Mouse (Mus musculus): ENCODE measurements around the gene Cd164l2.

The Cd164l2 gene

GRCm38 (mm10) chr4:133223875-133224274, 11.9 kb downstream of the Cd164l2 start:
- no peak for DNase-seq (ENCODE audit: low read depth)

DNA sequence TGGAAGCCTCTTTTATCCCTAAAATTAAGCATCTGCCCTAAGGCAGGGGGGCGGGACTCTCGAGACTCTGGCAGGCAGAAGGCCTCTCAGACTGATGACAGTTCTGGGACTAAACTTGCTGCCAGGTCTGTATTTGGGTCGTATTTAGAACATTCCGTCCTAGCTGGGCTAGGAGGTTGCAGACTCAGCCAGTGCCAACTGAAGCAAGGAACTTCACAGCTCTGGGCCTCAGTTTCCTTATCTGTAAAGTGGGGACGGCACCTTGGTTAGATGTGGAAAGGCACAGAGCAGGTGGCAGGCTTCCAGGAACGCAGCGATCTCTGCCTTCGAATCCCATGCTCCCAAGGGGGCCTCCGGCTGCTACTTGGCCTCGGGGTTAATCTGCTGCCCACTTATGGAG, 14.1 kb downstream of the Cd164l2 start:
- DNase-seq (ENCODE audit: low read depth), result no peak

- DNase-seq (ENCODE audit: low read depth), result no peak
Observed at GRCm38 (mm10) chr4:133227636-133228035, 15.7 kb downstream of the Cd164l2 start.

GRCm38 (mm10) chr4:133229582-133229981, 17.7 kb downstream of the Cd164l2 start:
- no peak for DNase-seq (ENCODE audit: low read depth)

DNA sequence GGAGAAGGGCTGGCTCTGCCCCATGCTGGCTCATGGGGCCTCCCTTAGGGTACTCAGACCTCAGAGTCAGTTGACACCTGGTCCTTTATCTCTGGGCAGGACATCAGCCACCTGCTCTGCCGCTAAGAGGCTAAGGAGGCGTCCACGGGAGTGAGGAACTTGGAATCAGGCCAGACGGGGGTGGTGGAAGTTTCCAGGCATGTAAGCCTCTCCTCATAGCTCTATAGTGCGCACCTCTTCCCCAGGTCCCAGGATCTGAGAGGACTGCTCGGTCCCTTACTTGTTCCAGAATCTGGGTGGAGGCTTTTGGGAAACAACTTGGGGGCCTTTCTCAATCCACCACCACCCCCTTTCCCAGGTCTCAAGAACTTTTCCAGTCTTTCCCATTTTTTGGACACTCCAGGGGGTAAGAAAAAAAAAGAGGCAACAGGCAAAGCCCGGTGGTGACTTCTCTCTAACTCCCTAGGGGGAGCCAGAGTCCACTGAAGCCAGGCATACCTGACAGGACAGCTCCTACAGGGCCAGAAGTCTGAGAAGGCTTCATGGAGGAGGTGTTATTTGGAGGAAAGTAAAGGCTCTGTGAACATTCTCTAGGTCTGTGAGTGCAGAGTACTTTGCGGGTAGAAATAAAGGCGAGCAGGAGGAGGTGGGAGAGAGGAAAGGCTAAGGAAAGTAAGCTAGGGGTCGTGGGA, 21.5 kb downstream of the Cd164l2 start:
- DNase-seq (ENCODE audit: low read depth), result peak; percentile 67

GRCm38 (mm10) chr4:133234771-133235170, 22.8 kb downstream of the Cd164l2 start:
- no peak for DNase-seq (ENCODE audit: low read depth)

DNA sequence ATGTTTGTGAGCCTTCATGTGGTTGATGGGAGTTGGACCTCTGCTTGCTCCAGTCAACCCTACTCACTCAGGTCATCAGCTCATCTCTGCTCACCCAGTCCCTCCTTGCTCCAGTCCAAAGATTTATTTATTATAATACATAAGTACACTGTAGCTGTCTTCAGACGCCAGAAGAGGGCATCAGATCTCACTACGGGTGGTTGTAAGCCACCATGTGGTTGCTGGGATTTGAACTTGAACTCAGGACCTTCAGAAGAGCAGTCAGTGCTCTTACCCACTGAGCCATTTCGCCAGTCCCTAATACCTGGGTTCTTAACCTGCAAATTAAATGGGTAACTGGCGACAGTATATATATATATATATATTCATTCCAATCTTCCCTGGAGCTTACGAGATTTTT, 23.5 kb downstream of the Cd164l2 start:
- DNase-seq (ENCODE audit: low read depth), result no peak

GRCm38 (mm10) chr4:133237911-133238310, 26.0 kb downstream of the Cd164l2 start:
- no peak for DNase-seq (ENCODE audit: low read depth)

- DNase-seq (ENCODE audit: low read depth), result no peak
Observed at GRCm38 (mm10) chr4:133240490-133240921, 28.6 kb downstream of the Cd164l2 start, which contains the start of gene Map3k6. Map3k6 (plus strand) TSS chr4:133240818.

DNA sequence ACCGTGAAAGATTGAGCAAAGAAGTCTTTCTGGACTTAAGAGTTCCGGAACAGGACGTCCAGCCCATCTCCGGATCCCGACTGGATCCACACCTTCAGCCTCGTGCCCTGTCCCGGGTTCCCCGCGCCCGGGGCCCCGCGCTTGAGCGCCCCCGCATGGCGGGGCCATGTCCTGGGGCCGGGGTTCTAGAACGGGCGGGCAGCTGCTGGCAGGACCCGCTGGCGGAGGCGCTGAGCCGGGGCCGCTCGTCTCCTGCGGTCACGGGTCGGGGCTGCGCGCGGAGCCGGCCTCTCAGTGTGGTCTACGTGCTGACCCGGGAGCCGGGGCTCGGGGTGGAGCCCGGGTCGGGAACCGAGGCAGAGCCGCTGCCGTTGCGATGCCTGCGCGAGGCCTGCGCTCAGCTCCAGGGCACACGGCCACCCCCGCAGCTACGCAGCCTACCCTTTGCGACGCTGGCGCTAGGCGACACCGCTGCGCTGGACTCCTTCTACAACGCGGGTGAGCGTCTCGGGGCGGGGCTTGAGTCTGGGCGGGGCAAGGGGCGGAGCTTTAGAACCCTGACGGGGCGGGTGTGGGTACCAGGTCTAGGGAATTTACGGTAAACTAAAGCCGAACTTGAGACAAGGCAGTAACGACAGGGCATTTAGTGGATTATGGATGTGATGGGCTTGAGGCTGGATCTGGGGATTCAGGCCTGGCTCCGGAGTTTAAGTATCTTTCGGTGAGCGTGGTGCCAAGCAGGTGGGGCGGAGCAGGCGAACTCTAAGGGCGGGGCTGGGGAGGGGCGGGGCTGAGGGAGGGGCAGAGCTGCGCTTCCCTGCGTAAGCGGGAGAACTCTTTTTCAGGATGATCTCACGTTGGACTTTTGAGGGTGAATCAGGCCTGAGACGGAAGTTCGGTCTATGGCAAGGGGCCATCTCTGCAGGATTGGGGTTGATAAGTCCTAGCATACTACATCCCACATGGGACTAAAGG, 29.3 kb downstream of the Cd164l2 start:
- peak; percentile 92 for DNase-seq (ENCODE audit: low read depth)

GRCm38 (mm10) chr4:133241910-133242309, 30.0 kb downstream of the Cd164l2 start:
- no peak for DNase-seq (ENCODE audit: low read depth)

DNA sequence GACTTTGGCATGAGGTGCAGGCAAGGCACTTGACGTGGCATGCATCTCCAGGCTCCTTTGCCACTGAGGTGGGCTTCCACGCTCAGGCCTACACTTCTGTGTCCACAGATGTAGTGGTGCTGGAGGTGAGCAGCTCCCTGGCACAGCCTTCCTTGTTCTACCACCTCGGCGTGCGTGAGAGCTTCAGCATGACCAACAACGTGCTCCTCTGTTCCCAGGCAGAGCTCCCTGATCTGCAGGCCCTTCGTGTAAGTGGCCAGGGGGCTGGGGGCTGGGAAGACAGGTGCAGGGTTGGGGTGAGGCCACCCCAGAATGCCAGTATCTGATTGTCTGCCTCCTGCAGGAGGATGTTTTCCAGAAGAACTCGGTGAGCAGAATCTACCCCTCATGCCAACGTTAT, 30.8 kb downstream of the Cd164l2 start:
- no peak for DNase-seq (ENCODE audit: low read depth)

DNA sequence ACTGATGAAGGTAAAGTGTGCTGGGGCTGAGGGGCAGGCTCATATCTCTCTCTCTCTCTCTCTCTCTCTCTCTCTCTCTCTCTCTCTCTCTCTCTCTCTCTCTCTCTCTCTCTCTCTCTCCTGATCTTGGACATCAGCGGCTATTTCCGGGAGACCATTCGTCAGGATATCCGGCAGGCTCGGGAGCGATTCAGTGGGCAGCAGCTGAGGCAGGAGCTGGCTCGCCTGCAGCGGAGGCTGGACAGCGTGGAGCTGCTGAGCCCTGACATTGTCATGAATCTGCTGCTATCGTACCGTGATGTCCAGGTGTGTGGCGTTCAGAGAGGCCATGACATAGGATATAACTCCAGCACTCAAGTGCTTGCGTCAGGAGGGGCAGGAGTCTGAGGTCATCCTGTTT, 31.6 kb downstream of the Cd164l2 start:
- DNase-seq (ENCODE audit: low read depth), result no peak

GRCm38 (mm10) chr4:133244289-133244688, 32.4 kb downstream of the Cd164l2 start:
- DNase-seq (ENCODE audit: low read depth), result no peak

- DNase-seq (ENCODE audit: low read depth), result no peak
Observed at GRCm38 (mm10) chr4:133247072-133247471, 35.1 kb downstream of the Cd164l2 start.

DNA sequence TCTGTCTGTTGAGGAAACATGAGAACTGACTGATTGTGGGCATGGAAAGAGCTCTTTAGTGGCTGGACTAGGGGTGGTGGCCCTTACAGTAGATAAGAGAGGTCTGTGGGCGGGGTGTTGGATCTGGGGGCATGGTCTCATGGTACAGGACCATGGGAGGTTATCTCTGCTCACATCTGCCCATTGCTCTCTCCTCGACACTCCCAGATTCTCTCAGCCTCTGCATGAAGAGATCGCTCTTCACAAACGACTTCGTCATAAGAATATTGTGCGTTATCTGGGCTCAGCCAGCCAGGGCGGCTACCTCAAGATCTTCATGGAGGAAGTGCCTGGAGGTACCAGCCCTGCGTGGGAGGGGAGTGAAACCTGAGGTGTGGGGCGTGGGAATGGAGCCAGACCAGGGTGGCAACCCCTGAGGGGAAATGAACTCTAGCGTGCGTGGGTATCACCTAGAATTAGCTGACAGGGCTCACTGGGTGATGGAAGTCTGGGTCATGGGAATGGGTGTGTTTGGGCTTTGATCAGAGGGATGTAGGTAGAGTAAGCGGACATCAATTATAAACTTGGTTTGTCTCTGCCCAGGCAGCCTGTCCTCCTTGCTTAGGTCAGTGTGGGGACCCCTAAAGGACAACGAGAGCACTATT, 36.0 kb downstream of the Cd164l2 start:
- DNase-seq (ENCODE audit: low read depth), result peak; percentile 38

DNA sequence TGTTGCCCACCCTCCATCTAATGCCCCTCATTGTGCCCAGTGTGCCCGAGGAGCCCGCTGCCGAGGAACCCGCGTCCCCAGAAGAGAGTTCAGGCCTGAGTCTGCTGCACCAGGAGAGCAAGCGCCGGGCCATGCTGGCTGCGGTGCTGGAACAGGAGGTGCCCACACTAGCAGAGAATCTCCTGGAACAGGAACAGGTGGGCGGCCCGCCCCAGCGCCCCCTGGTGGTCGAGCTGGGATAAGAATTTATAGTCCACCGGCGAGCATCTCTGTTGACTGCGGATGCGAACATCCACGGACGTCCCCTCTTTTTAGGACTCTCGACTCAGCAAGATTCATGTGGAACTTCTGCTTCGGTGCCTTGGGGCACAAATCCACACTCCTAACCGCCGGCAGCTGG, 38.7 kb downstream of the Cd164l2 start:
- DNase-seq (ENCODE audit: low read depth), result peak; percentile 85

- peak; percentile 39 for DNase-seq (ENCODE audit: low read depth)
Observed at GRCm38 (mm10) chr4:133251214-133251613, 39.3 kb downstream of the Cd164l2 start.

DNA sequence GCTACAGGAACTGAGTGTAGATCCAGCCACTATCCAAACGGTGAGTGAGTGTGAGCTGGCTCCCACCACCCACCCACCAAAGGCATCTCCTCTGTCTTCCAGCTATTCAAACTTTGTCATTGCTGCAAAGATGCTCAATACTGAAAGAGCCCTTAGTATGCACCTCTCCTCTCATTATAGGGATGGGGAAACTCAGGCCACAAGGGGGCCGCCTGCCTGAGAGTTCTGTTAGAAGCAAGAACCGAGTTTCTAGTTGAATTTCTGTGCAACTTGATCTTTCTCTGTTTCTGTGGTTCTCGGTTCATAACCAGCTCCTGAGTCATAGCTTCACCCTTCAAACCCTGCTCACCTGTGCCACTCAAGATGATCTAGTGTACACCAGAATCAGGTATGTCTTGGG, 40.2 kb downstream of the Cd164l2 start:
- peak; percentile 43 for DNase-seq (ENCODE audit: low read depth)

GRCm38 (mm10) chr4:133253412-133253811, 41.5 kb downstream of the Cd164l2 start:
- DNase-seq (ENCODE audit: low read depth), result no peak

- no peak for DNase-seq (ENCODE audit: low read depth)
Observed at GRCm38 (mm10) chr4:133255392-133255791, 43.5 kb downstream of the Cd164l2 start.

- DNase-seq (ENCODE audit: low read depth), result no peak
Observed at GRCm38 (mm10) chr4:133256820-133257219, 44.9 kb downstream of the Cd164l2 start.

Data from induced T-regulatory cell, adult 2 months (primary cell).